Mouse (Mus musculus) midbrain, embryonic 13.5 days (tissue): ENCODE results near the gene Wdfy3. TPM values are rescaled to one million over a fixed set of nuclear protein-coding genes. Genes with fewer than 3 reads are reported as not detected.

Source experiments
- ATAC-seq: fragments of 200-750 bp; cut with Nextera tagmentation; 2 replicates; pipeline ENCODE4 v1.8.0; 2017; ENCODE audit warnings: mild to moderate bottlenecking, moderate TSS enrichment, moderate library complexity
- H3K27ac ChIP-seq: fragments of 300-500 bp; sonication (generic); 2 replicates; pipeline ENCODE4 v1.5.1; 2015; ENCODE audit warnings: inconsistent platforms, mild to moderate bottlenecking, moderate library complexity
- H3K27me3 ChIP-seq: fragments of 300-500 bp; sonication (generic); 2 replicates; pipeline ENCODE4 v1.6.1; 2015; ENCODE audit warnings: mild to moderate bottlenecking, inconsistent platforms
- H3K36me3 ChIP-seq: fragments of 300-500 bp; sonication (generic); 2 replicates; pipeline ENCODE4 v1.6.1; 2015; ENCODE audit warnings: mild to moderate bottlenecking, inconsistent platforms
- H3K4me1 ChIP-seq: fragments of 300-500 bp; sonication (generic); replicated peaks from 2 replicates; pipeline ENCODE4 v1.6.1; 2015; ENCODE audit warnings: inconsistent platforms
- H3K4me2 ChIP-seq: fragments of 300-500 bp; sonication (generic); replicated peaks from 2 replicates; pipeline ENCODE4 v1.6.1; 2015; ENCODE audit warnings: moderate library complexity, mild to moderate bottlenecking, inconsistent platforms
- H3K4me3 ChIP-seq: fragments of 300-500 bp; sonication (generic); replicated peaks from 2 replicates; pipeline ENCODE4 v1.5.1; 2015; ENCODE audit warnings: mild to moderate bottlenecking, inconsistent platforms
- H3K9ac ChIP-seq: fragments of 300-500 bp; sonication (generic); replicated peaks from 2 replicates; pipeline ENCODE4 v1.6.1; 2015; ENCODE audit warnings: mild to moderate bottlenecking, inconsistent platforms
- H3K9me3 ChIP-seq: fragments of 300-500 bp; sonication (generic); 2 replicates; pipeline ENCODE4 v1.6.1; 2016; ENCODE audit warnings: mild to moderate bottlenecking, inconsistent platforms
- WGBS: fragments of 180-500 bp; shearing (Covaris S2); methylation state at CpG from one replicate; pipeline ENCODE4 v1.1.7; 2015; 5-methylcytosine and 5-hydroxymethylcytosine counted together
- polyA plus RNA-seq: library from polyadenylated mRNA; unstranded; fragments of >200 nt; fragmentation: Nextera tagmentation; extraction: Ambion mirVana; gene quantifications from 2 replicates; pipeline ENCODE4 v1.2.1, GENCODE M21; 2015

Gene Wdfy3
- polyA plus RNA-seq, 1 experiment from 2014 or later: 33.6 TPM

- H3K4me2 ChIP-seq: no peak overlapping the region
- no peak overlapping the region for H3K27ac ChIP-seq
- H3K4me1 ChIP-seq: no peaks in the 10 kb centered on the region
- H3K9me3 ChIP-seq: no peaks in the 10 kb centered on the region
- no peak for ATAC-seq
- WGBS: 94% methylated on average over 3 of the region's 3 CpGs
- no peak overlapping the region for H3K4me3 ChIP-seq
- H3K36me3 ChIP-seq: no peaks in the 10 kb centered on the region
- no peaks in the 10 kb centered on the region for H3K27me3 ChIP-seq
- no peak overlapping the region for H3K9ac ChIP-seq
Observed at GRCm38 (mm10) chr5:101784328-101784727, 285.4 kb downstream of the Wdfy3 start.
